Mouse (Mus musculus): Measurements from ENCODE around the gene Gm525.
"Not testable (repeated sequence)": the region's sequence is repeated elsewhere in the genome, so short reads cannot be mapped to it uniquely, and the experiment has no call there.

Gm525 gene

GRCm38 (mm10) chr11:89073541-89073940 lies at the start of gene Gm525:
Gene Gm525, plus strand, starts transcription at chr11:89073841.
- DNase-seq (ENCODE audit: low spot score in 2 of 2): no peak

- DNase-seq (ENCODE audit: low spot score in 2 of 2): peak; percentile 62 to 64
Observed at GRCm38 (mm10) chr11:89024181-89024881, 49.3 kb upstream of the Gm525 start.

GRCm38 (mm10) chr11:89025603-89026002 lies 48.0 kb upstream of the Gm525 start:
- no peak for DNase-seq (ENCODE audit: low spot score in 2 of 2)

- no peak for DNase-seq (ENCODE audit: low spot score in 2 of 2)
Observed at GRCm38 (mm10) chr11:89026117-89026516, 47.5 kb upstream of the Gm525 start.

GRCm38 (mm10) chr11:89027955-89028361 lies 45.7 kb upstream of the Gm525 start:
- DNase-seq (ENCODE audit: low spot score in 2 of 2): no peak

GRCm38 (mm10) chr11:89028871-89029405 lies 44.7 kb upstream of the Gm525 start:
- no peak for DNase-seq (ENCODE audit: low spot score in 2 of 2)

- no peak for DNase-seq (ENCODE audit: low spot score in 2 of 2)
Observed at GRCm38 (mm10) chr11:89030552-89030951, 43.1 kb upstream of the Gm525 start.

- DNase-seq (ENCODE audit: low spot score in 2 of 2): no peak
Observed at GRCm38 (mm10) chr11:89031189-89031588, 42.5 kb upstream of the Gm525 start.

- no peak for DNase-seq (ENCODE audit: low spot score in 2 of 2)
Observed at GRCm38 (mm10) chr11:89034592-89034991, 39.0 kb upstream of the Gm525 start.

GRCm38 (mm10) chr11:89035552-89035951 lies 38.1 kb upstream of the Gm525 start:
- no peak for DNase-seq (ENCODE audit: low spot score in 2 of 2)

GRCm38 (mm10) chr11:89038496-89038895 lies 35.1 kb upstream of the Gm525 start:
- no peak for DNase-seq (ENCODE audit: low spot score in 2 of 2)

- peak; percentile 42 to 51 for DNase-seq (ENCODE audit: low spot score in 2 of 2)
Observed at GRCm38 (mm10) chr11:89039325-89039724, 34.3 kb upstream of the Gm525 start.

GRCm38 (mm10) chr11:89041073-89041472 lies 32.6 kb upstream of the Gm525 start:
- not testable (repeated sequence) for DNase-seq (ENCODE audit: low spot score in 2 of 2)

GRCm38 (mm10) chr11:89043046-89043445 lies 30.6 kb upstream of the Gm525 start:
- no peak for DNase-seq (ENCODE audit: low spot score in 2 of 2)

GRCm38 (mm10) chr11:89045501-89045900 lies 28.1 kb upstream of the Gm525 start:
- DNase-seq (ENCODE audit: low spot score in 2 of 2): not testable (repeated sequence)

GRCm38 (mm10) chr11:89046021-89046420 lies 27.6 kb upstream of the Gm525 start:
- no peak for DNase-seq (ENCODE audit: low spot score in 2 of 2)

- DNase-seq (ENCODE audit: low spot score in 2 of 2): no peak
Observed at GRCm38 (mm10) chr11:89051767-89052166, 21.9 kb upstream of the Gm525 start.

GRCm38 (mm10) chr11:89055931-89056690 lies 17.5 kb upstream of the Gm525 start:
- DNase-seq (ENCODE audit: low spot score in 2 of 2): no peak

GRCm38 (mm10) chr11:89058515-89059270 lies 14.9 kb upstream of the Gm525 start:
- no peak for DNase-seq (ENCODE audit: low spot score in 2 of 2)

GRCm38 (mm10) chr11:89059919-89060422 lies 13.7 kb upstream of the Gm525 start:
- peak; percentile 55 to 61 for DNase-seq (ENCODE audit: low spot score in 2 of 2)

GRCm38 (mm10) chr11:89060423-89061089 lies 13.1 kb upstream of the Gm525 start:
- DNase-seq (ENCODE audit: low spot score in 2 of 2): peak; percentile 94 to 95
